Mouse (Mus musculus): ENCODE results near the gene Dlk2. TPM values are rescaled to one million over a fixed set of nuclear protein-coding genes. Genes with fewer than 3 reads are reported as not detected.

Gene Dlk2
- total and polyA plus RNA-seq, 3 experiments = 0.22 TPM; not detected in 2

GRCm38 (mm10) chr17:46253452-46254084 is 43.7 kb upstream of the Dlk2 start, which contains the start of gene Lrrc73:
TSS of gene Lrrc73 (plus strand) at chr17:46253531.
- ATAC-seq (ENCODE audit: extremely low read depth, insufficient number of reproducible peaks, low FRiP score, poor library complexity, severe bottlenecking) (no peak), DNase-seq (ENCODE audit: low spot score) (peak; percentile 76)
- Histone ChIP-seq H3K27me3 (ENCODE audit: insufficient read depth, low read length) (peaks cover 7% of the 10 kb centered on the region; the same call in 1 of the 2 replicates), H3K36me3 (replicated peaks) (peaks cover 88% of the 10 kb centered on the region), H3K9me3 (replicated peaks) (peaks cover 3% of the 10 kb centered on the region), H3K4me1 (ENCODE audit: insufficient read depth, low read depth, low read length) (peaks cover 66% of the 10 kb centered on the region), H3K4me3 (ENCODE audit: low read depth, low read length) (peak within 1 kb of the TSS; percentile 69)
- TF ChIP-seq GATA2 (IDR thresholded peaks at IDR 0.05; ENCODE audit: borderline replicate concordance, low read depth, low read length) = no peak
- no peak for TF ChIP-seq POLR2AphosphoS5 (IDR thresholded peaks at IDR 0.05; ENCODE audit: insufficient replicate concordance, low read depth, low read length)
- no peak for TF ChIP-seq TAL1 (conservative IDR thresholded peaks at IDR 0.05; ENCODE audit: low read depth, low read length)

- no peak for DNase-seq (ENCODE audit: low spot score)
- no peak for ATAC-seq (ENCODE audit: extremely low read depth, insufficient number of reproducible peaks, low FRiP score, poor library complexity, severe bottlenecking)
- Histone ChIP-seq H3K4me1 (ENCODE audit: insufficient read depth, low read depth, low read length) (peaks cover 63% of the 10 kb centered on the region), H3K36me3 (replicated peaks) (peaks cover 88% of the 10 kb centered on the region), H3K9me3 (replicated peaks) (peaks cover 3% of the 10 kb centered on the region), H3K27me3 (ENCODE audit: insufficient read depth, low read length) (peaks cover 7% of the 10 kb centered on the region; the same call in 1 of the 2 replicates), H3K4me3 (ENCODE audit: low read depth, low read length) (peak overlapping the region; percentile 69)
- no peak for TF ChIP-seq GATA1 (IDR thresholded peaks at IDR 0.05; ENCODE audit: borderline replicate concordance, low read length)
- no peak for TF ChIP-seq GATA2 (IDR thresholded peaks at IDR 0.05; ENCODE audit: borderline replicate concordance, low read depth, low read length)
- no peak for TF ChIP-seq CTCF (IDR thresholded peaks at IDR 0.05; ENCODE audit: low read depth, low read length)
- no peak for TF ChIP-seq TAL1 (conservative IDR thresholded peaks at IDR 0.05; ENCODE audit: low read depth, low read length)
- no peak for TF ChIP-seq POLR2AphosphoS5 (IDR thresholded peaks at IDR 0.05; ENCODE audit: insufficient replicate concordance, low read depth, low read length)
Observed at GRCm38 (mm10) chr17:46254106-46254505, 43.1 kb upstream of the Dlk2 start.

GRCm38 (mm10) chr17:46255147-46255546 is 42.1 kb upstream of the Dlk2 start:
- Histone ChIP-seq H3K4me1 (ENCODE audit: insufficient read depth, low read depth, low read length) (peaks cover 53% of the 10 kb centered on the region), H3K4me3 (ENCODE audit: low read depth, low read length) (no peak overlapping the region), H3K36me3 (replicated peaks) (peaks cover 88% of the 10 kb centered on the region), H3K27me3 (ENCODE audit: insufficient read depth, low read length) (peaks cover 7% of the 10 kb centered on the region; the same call in 1 of the 2 replicates), H3K9me3 (replicated peaks) (peaks cover 3% of the 10 kb centered on the region)
- TF ChIP-seq GATA2 (IDR thresholded peaks at IDR 0.05; ENCODE audit: borderline replicate concordance, low read depth, low read length) = no peak
- no peak for TF ChIP-seq TAL1 (conservative IDR thresholded peaks at IDR 0.05; ENCODE audit: low read depth, low read length)
- TF ChIP-seq GATA1 (IDR thresholded peaks at IDR 0.05; ENCODE audit: borderline replicate concordance, low read length) = no peak
- TF ChIP-seq CTCF (IDR thresholded peaks at IDR 0.05; ENCODE audit: low read depth, low read length) = no peak
- no peak for TF ChIP-seq POLR2AphosphoS5 (IDR thresholded peaks at IDR 0.05; ENCODE audit: insufficient replicate concordance, low read depth, low read length)
- ATAC-seq (ENCODE audit: extremely low read depth, insufficient number of reproducible peaks, low FRiP score, poor library complexity, severe bottlenecking) (no peak), DNase-seq (ENCODE audit: low spot score) (no peak)

GRCm38 (mm10) chr17:46258279-46259053 is 38.8 kb upstream of the Dlk2 start:
- Histone ChIP-seq H3K27me3 (ENCODE audit: insufficient read depth, low read length) (peaks cover 7% of the 10 kb centered on the region; the same call in 1 of the 2 replicates), H3K4me1 (ENCODE audit: insufficient read depth, low read depth, low read length) (peaks cover 34% of the 10 kb centered on the region), H3K9me3 (replicated peaks) (peaks cover 3% of the 10 kb centered on the region), H3K36me3 (replicated peaks) (peaks cover 88% of the 10 kb centered on the region), H3K4me3 (ENCODE audit: low read depth, low read length) (no peak overlapping the region)
- no peak for TF ChIP-seq POLR2AphosphoS5 (IDR thresholded peaks at IDR 0.05; ENCODE audit: insufficient replicate concordance, low read depth, low read length)
- TF ChIP-seq GATA2 (IDR thresholded peaks at IDR 0.05; ENCODE audit: borderline replicate concordance, low read depth, low read length) = no peak
- no peak for TF ChIP-seq GATA1 (IDR thresholded peaks at IDR 0.05; ENCODE audit: borderline replicate concordance, low read length)
- no peak for TF ChIP-seq TAL1 (conservative IDR thresholded peaks at IDR 0.05; ENCODE audit: low read depth, low read length)
- TF ChIP-seq CTCF (IDR thresholded peaks at IDR 0.05; ENCODE audit: low read depth, low read length) = no peak
- ATAC-seq (ENCODE audit: extremely low read depth, insufficient number of reproducible peaks, low FRiP score, poor library complexity, severe bottlenecking) (no peak), DNase-seq (ENCODE audit: low spot score) (no peak)

DNA sequence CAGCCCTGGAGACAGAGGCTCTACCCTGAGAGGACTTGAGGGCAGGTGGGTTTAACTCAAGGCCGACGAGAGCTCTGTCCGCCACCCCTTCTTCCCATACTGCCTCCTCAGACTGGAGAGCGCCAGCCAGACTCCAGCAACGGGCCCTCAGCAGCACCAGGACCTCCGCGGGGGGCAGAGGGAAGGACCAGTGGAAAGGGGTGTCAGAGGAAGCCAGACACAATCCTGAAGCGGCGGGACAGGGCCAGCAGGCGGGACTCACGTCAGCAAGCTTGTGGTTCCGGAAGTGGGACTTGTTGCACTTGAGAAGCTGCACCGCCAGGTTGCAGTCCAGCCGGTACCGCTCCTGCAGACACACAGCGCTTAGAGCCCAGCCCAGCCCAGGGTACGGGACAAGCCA is 37.5 kb upstream of the Dlk2 start:
- Histone ChIP-seq H3K27me3 (ENCODE audit: insufficient read depth, low read length) (peaks cover 2% of the 10 kb centered on the region; the same call in 1 of the 2 replicates), H3K4me1 (ENCODE audit: insufficient read depth, low read depth, low read length) (peaks cover 25% of the 10 kb centered on the region), H3K4me3 (ENCODE audit: low read depth, low read length) (no peak overlapping the region), H3K36me3 (replicated peaks) (peaks cover 94% of the 10 kb centered on the region), H3K9me3 (replicated peaks) (no peaks in the 10 kb centered on the region)
- DNase-seq (ENCODE audit: low spot score) = no peak
- no peak for ATAC-seq (ENCODE audit: extremely low read depth, insufficient number of reproducible peaks, low FRiP score, poor library complexity, severe bottlenecking)
- no peak for TF ChIP-seq GATA2 (IDR thresholded peaks at IDR 0.05; ENCODE audit: borderline replicate concordance, low read depth, low read length)
- TF ChIP-seq CTCF (IDR thresholded peaks at IDR 0.05; ENCODE audit: low read depth, low read length) = no peak
- no peak for TF ChIP-seq TAL1 (conservative IDR thresholded peaks at IDR 0.05; ENCODE audit: low read depth, low read length)
- no peak for TF ChIP-seq GATA1 (IDR thresholded peaks at IDR 0.05; ENCODE audit: borderline replicate concordance, low read length)
- TF ChIP-seq POLR2AphosphoS5 (IDR thresholded peaks at IDR 0.05; ENCODE audit: insufficient replicate concordance, low read depth, low read length) = no peak

GRCm38 (mm10) chr17:46262201-46262694 is 35.0 kb upstream of the Dlk2 start:
- Histone ChIP-seq H3K36me3 (replicated peaks) (peaks cover 100% of the 10 kb centered on the region), H3K27me3 (ENCODE audit: insufficient read depth, low read length) (no peaks in the 10 kb centered on the region), H3K9me3 (replicated peaks) (no peaks in the 10 kb centered on the region), H3K4me3 (ENCODE audit: low read depth, low read length) (no peak overlapping the region), H3K4me1 (ENCODE audit: insufficient read depth, low read depth, low read length) (peaks cover 28% of the 10 kb centered on the region)
- TF ChIP-seq GATA1 (IDR thresholded peaks at IDR 0.05; ENCODE audit: borderline replicate concordance, low read length) (no peak), GATA2 (IDR thresholded peaks at IDR 0.05; ENCODE audit: borderline replicate concordance, low read depth, low read length) (no peak), POLR2AphosphoS5 (IDR thresholded peaks at IDR 0.05; ENCODE audit: insufficient replicate concordance, low read depth, low read length) (no peak), TAL1 (conservative IDR thresholded peaks at IDR 0.05; ENCODE audit: low read depth, low read length) (no peak), CTCF (IDR thresholded peaks at IDR 0.05; ENCODE audit: low read depth, low read length) (no peak)
- DNase-seq (ENCODE audit: low spot score) (no peak), ATAC-seq (ENCODE audit: extremely low read depth, insufficient number of reproducible peaks, low FRiP score, poor library complexity, severe bottlenecking) (no peak)
